Mouse (Mus musculus) hematopoietic stem cell, adult 5-6 weeks (primary cell): ENCODE results near the gene Nolc1. TPM values are rescaled to one million over a fixed set of nuclear protein-coding genes. Genes with fewer than 3 reads are reported as not detected.

ENCODE experiments used
- ATAC-seq, 2 experiments: fragments of 125-278 bp in 1 of 2; replicated peaks in 1 of 2; 2 replicates each; pipeline ENCODE4 v1.8.0; 2016 to 2017; ENCODE audit warnings: inconsistent platforms in 2 of 2, mild to moderate bottlenecking in 2 of 2, moderate number of reproducible peaks in 2 of 2, low read depth in 1 of 2, moderate TSS enrichment in 1 of 2; ENCODE audit not compliant: low FRiP score in 2 of 2, poor library complexity in 2 of 2, severe bottlenecking in 2 of 2, insufficient read depth in 1 of 2, low TSS enrichment in 1 of 2
- total RNA-seq: library from RNA; stranded (forward); fragments of 172-1452, 232-1000 nt; gene quantifications from 2 replicates; pipeline ENCODE4 v1.2.3, GENCODE M21; 2017

Nolc1 gene
- total RNA-seq, 1 experiment from 2014 or later, result 177 TPM

DNA sequence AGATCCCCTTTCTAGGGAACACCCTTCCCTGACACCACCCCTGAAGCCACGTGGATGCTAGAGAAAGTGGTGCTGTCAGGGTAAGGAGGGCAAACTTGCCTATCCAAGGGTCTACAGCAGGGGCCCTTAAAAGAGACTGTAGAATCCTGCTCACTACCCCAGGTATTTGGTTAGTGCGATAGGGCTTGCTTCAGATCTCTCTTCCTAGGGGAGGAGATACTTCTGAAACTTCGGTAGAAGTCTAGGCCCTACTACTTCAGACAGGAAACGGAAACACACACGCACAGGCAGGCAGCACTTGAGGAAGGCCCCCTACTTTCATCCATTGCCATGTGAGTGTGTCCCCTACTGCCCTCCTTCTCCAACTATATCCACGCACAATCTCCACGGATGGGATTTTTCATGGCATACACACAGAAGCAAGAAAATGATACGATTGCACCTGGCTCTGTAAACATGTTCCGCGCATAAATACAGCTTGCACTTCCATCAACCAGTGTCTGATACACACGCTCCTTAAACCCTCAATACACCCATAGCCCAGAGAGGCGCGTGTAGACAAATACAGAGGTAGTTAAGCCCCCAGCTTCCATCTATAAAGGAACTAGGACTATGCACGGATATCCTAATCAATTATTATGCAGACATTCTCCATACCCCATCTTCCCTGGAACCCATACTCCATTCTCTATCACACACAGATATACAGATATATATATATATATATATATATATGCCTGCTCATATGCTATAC lies 35.3 kb upstream of the Nolc1 start:
- ATAC-seq, result no peak

DNA sequence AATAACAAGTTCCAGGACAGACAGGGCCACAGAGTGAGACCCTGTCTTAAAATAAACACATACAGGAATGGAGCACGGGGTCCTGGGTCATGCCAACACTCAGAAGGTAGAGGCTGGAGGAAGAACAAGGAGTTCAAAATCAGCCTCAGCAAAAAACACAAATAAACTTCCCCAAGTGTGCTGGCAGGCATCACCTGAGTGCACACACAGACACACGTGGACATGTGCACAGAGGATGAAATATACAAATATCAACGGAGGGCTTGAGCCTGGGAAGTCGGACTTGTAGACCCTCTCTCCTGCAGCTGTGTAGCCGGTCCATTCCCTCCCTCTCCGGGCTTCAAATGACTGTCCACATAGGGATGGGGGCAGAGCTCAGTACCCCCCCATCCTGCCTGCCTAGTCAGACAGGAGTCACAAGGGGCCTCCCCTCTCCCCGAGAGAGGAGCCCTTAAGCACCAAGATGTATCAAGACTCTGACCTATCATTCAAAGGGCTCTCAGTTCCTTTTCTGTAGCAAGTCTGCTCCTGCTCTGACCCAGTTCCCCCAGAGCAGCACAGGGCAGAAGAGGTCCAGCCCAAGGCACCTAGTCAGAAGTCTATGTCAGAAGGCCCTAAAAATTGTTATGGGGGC lies 34.2 kb upstream of the Nolc1 start:
- ATAC-seq, result no peak

DNA sequence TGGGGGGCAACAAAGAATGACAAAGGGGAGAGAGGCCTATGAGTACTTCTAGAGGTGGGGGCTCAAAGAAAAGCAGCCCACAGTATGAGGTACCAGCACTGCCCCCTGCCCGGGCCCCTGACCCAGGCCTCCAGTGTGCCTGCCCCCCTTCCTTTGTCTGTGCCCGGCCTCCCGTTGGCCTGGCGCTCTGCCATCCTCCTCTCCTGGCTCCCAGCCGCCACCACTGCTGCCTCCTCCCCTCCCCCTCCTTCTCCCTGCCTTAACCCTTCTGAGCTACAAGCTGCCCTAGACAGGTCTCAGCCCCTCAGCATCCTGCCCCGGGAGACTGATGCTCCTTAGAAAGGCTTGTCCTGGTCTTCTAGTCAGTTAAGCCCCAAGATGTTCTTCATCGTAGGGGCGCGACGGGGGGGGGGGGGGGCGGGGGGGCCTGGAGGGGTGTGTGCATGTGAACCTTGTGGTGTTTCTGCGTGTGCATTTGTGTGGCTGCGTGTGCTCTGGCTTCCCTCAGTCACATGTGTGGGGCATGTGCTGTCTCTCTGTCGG lies 33.7 kb upstream of the Nolc1 start:
- peak in 1 of 2 experiments; percentile 23; a peak in 1 of 4 replicates for ATAC-seq

DNA sequence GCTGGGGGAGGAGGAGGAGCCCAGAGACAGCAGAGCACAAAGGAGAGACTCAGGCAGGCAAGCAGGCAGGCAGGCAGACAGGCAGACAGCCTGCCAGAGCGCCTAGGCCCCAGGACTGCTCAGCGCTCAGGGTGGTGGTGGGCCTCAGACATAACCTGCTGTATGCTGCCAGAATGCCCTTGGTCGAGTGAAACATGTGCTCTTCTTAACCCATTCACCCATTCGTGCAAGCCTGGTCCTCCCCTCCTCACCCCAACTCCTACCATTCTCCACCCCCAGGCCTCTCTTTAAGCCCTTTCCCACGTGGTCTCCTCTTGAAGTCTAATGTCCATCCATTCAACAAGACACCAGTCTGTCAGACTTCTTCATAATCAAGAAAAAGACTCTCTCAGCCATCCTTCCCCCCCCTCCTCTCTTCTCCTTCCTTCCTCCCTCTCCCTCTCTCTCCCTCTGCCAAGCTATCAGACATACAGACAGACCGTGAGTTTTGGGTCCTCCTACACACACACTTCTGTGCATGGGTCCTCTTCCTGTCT lies 33.1 kb upstream of the Nolc1 start:
- no peak for ATAC-seq

DNA sequence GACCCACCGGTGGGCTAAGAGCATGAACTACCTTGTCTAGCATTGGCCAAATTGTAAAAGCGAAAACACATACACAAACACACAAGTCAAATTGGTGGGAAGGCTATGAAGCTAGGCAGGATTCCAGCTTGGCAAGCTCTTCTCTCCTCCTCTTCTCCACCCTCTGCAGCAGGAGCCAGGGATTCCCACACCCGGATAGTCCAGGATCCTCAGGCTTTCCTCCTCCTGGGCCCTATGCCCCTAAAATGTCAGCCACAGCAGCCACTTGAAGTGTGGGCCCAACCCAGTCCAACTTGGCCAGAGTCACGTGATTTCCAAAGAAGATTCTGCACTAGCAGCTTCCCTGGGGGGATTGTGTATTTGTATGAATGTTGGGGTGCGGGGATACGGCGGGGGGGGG lies 32.3 kb upstream of the Nolc1 start:
- no peak for ATAC-seq

DNA sequence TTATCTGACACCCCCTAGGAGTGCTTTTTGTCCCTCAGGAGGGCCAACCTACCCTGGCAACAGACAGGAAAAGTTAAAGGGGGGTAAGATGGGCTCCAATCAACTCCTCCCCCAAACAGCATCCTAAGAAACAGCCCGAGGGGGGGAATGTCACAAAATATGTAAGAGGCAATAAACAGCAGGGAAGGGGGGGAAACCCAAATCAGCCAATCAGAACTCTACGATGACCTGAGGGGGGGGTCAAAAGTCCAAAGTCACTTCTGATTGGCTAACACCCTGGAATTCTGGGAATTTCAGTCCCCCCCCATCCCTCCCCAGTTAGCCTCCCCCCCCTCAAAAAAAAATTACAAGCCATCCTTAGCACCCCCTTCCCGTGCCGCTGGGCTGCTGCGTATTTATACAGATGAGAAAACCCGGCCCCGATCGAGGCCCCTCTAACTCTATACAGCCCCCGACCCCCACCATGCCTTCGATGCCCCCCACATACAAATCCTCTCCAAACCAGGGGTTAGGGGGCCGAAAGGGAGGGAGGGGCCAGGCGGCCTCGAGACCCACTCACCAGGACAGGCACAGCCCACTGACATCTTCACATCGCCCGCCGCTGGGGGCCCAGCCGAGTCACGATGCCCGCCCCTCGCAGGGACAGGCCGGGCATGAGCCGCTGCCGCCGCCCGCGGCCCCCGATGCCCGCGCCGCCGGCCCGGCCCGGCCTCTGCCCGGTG lies 31.2 kb upstream of the Nolc1 start, which contains the start of gene Pprc1:
Pprc1 (plus strand) TSS at position 616 of the 722 bp plus-strand sequence.
- no peak for ATAC-seq

DNA sequence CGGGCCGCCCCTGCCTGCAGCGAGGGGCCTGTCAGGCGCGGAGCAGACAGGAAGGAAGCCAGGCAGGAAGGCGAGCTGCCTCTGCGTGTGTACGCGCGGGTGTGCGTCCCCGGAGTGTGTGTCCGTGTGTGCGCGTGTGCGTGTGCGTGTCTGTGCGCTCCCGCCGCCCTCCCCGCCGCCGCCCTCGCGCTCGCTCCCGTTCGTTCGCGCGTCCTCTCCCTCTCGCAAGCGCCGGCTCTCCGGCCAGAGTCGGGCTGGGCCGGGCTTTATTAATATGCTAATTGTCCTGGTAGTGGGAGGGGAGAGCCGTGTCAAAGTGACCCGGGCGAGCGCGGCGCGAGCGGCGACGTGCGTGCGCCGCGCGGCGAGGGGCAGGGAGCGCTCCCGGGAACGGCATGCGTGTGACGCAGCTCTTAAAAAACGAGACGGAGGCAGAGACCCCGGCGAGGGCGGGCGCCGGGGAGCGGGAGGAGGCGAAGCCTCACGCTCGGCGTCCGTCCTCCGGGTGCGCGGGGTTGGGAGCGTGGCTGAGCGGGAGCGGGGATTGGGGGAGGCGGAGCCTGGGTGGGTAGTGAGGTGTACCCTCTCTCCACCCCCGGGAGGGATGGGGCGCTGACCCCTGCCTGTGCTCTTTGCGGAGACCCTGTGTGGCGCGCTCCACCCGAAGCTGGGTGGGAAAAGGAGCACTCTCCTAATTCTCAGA lies 30.5 kb upstream of the Nolc1 start, which contains the start of gene Ldb1:
Ldb1 (minus strand) TSS at position 222 of the 703 bp plus-strand sequence.
- ATAC-seq, result peak; percentile 19 to 51; a peak in 3 of 4 replicates

DNA sequence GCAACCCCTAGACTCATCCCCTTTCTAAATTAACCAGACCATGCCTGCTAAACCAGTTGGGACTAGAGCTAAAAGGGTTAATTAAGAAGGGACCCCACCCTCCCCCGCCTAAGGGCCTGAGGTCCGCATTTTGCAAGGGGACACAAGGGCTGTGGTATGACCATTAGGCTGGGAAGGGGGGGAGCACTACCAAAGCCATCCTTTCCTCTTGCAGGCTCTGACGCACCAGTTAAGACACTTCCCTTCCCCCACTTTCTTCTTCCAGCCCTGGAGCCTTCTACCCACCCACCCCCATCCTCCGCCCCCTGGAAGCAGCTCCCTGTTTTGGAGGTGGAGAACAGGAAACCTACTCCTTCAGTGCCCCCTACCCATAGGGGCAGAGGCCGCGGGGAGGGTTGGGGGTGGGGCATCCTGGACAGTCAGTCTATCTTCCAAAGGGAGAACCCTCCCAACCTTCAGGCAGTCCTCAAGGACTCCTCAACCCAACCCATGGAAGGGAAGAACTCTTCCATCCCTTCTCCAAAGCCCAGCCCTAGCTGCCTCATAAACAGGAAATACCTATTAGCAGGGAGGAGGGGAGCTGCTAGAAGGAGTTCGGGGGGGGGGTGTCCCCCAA lies 29.9 kb upstream of the Nolc1 start:
- ATAC-seq, result no peak

DNA sequence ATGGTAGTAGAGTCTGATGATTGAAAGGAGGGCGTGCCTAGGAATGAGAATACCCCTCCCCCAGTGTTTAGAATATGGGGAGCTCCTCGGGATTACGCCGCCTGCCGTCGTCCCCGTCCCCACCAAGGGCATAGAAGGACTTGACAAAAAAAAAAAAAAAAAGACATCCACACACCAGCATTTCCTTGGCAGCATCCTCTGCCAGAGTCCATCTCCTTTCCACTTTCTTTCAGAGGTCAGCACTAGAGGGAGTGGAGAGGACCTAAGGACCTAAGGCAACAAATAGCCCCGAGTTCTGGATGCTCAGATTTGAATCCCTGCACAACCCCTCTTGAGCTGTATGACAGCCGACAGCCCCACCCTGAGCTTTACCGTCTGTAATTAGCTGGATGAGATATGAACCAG lies 29.0 kb upstream of the Nolc1 start:
- no peak for ATAC-seq

DNA sequence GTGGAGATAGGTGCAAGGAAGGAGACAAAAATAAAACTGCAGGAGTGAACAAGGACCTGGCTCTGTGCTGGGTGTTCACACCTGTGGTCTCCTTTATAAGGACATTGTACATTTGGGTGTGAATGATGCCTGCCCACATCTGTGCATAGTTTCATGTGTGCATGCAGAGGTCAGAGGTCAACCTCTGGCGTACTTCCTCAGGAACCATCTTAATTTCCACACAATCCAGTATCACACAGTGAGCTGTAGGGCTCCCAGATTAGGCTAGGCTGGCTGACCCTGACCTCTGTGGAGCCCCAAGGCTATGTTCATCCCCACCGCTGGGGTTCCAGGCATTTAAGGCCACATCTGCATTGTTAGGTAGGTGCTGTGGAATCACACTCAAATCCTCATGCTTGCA lies 28.2 kb upstream of the Nolc1 start:
- no peak for ATAC-seq

DNA sequence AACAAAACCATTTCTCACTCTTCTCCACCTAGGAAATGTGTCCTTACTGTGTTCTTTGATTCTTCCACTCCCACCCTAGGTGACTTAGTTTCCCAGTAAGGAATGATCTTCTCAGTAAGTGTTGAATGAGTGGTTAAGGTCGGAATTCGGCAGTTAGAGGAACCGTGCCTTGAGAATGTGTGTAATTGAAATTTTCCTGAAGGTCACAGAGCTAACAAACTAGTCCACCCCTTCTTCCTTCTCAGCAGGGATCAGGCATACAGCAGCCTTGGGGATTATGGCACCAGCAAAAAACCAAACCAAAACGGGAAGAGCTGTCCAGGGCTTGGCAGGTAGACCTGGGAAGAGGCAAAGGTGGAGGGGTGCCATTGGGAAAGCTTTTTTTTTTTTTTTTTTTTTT lies 26.5 kb upstream of the Nolc1 start:
- no peak for ATAC-seq

DNA sequence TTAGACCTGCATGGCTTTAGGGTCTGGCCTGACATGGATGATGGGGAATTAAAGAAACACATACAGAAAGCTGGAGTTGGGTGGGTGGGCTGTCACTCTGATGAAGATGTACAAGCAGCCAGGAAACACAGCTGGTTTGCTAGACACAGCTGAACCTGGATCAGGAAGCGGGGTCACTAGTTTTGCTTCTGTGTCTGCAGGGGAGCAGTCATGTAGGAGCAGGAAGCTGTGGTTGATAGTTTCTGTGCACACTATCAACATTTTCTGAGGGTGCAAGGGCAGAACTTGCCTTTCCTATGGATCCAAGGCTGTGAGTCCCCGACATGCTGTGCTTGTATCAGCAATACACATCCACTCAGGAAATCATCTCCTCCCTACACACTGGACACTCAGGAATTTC lies 25.2 kb upstream of the Nolc1 start:
- ATAC-seq, result peak; percentile 32 to 49; a peak in 2 of 4 replicates

DNA sequence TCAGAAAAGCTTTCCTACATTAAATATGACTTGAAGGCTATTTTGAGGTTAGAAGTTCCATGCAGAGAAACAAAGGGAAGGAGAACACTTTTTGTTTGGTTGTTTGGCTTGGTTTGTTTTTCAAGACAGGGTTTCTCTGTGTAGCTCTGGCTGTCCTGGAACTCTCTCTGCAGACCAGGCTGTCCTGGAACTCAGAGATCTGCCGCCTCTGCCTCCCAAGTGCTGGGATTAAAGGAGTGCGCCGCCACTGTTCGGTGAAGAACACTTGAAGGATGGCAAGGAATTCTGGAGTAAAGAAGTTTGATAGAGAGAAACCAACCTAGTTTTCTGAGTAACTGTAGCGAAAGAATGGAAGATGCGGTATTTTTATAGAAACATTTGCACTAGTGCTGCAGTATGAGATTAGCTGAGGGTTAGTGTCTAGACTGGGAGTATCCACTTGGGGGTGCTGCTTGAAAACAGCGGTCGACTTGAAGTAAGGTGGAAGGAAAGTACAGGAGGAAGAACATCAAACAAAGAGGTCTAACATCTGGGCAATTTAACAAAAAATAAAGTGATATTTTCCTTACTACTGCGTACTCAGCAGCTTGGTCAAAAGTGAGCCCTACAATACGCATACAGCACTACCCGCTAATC lies 19.8 kb upstream of the Nolc1 start:
- peak; percentile 72 to 91 for ATAC-seq

DNA sequence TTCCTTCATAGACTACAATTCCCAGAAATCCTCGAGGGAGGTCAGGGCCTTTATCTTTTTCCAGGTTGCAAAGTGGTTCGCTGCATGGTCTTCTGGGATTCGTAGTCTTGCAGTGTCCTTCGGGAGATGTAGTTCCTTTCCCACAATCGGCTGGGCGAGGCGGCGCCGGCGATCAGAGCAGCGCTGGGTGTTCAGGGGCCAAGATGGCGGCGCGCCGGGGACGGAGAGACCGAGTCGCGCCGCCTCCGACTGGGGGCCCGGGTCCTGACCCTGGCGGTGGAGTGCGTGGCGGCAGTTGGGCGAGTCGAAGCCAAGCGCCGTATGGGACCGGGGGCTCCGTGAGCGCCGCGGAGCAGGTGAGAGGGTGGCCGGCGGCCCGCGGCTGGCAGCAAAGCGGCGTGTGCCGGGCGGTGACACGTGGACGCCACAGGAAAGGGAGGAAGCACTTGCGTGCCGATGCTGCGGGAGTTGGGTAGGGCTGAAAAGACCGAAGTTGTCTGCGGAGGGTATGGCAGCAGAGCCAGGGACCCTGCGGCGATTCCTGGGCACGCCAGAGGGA lies 19.2 kb upstream of the Nolc1 start:
- ATAC-seq, result peak; percentile 93 to 97

DNA sequence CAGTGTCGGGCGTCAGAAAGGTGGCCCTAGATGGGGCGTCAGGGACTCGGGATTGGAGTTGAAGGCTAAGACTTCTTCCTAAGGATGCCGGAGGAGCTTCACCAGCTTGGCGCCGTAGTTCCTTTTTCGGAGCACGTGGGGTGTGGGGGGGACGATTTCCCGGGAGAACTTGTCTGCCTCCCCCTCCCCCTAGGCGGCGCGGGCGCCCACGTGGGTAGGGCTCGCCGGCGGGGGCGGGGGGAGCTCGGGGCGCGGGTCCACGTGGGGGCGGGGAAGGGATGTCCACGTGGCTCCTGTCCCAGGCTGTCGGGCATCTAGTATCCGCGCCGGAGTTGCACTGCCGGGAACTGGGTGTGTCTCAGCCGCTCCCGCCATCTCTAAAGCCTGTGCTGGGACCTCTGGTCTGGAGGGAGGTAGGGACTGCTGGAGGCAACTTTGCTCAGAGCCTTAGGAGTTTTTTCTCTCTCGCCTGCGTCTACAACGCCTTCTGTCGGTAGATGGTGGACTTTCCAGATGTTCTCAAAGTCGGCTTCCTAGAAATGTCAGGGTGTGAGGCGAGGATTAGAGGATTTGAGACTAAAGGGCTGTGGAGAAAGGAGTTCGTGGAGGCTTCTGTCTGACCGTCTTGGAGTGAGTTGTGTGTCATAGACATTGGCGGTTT lies 18.6 kb upstream of the Nolc1 start:
- ATAC-seq, result peak in 1 of 2 experiments; percentile 24; a peak in 2 of 4 replicates

DNA sequence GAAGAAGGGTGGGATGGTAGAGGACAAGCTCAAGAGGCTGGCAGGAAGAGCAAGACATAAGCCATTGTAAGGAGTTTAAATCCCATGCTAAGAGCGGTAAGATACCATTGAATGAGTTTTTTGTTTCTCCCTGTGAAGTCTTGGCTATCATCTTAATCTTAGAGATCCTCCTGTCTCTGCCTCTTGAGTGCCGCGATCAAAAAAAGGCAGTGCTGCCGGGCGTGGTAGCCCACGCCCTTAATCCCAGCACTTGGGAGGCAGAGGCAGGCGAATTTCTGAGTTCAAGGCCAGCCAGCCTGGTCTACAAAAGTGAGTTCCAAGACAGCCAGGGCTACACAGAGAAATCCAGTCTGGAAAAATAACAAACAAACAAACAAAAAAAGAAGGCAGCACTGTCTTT lies 17.2 kb upstream of the Nolc1 start:
- no peak for ATAC-seq
